Mouse (Mus musculus) B cell, adult (primary cell): ENCODE data around the gene Rnf152. TPM values are rescaled to one million over a fixed set of nuclear protein-coding genes. Genes with fewer than 3 reads are reported as not detected.

Experiments
- total RNA-seq: library from RNA; stranded (reverse); gene quantifications from 4 replicates; pipeline ENCODE4 v1.2.4, GENCODE M21; 2023; ENCODE audit not compliant: inconsistent age

Rnf152 gene
- total RNA-seq, result not detected in 4 replicates

DNA sequence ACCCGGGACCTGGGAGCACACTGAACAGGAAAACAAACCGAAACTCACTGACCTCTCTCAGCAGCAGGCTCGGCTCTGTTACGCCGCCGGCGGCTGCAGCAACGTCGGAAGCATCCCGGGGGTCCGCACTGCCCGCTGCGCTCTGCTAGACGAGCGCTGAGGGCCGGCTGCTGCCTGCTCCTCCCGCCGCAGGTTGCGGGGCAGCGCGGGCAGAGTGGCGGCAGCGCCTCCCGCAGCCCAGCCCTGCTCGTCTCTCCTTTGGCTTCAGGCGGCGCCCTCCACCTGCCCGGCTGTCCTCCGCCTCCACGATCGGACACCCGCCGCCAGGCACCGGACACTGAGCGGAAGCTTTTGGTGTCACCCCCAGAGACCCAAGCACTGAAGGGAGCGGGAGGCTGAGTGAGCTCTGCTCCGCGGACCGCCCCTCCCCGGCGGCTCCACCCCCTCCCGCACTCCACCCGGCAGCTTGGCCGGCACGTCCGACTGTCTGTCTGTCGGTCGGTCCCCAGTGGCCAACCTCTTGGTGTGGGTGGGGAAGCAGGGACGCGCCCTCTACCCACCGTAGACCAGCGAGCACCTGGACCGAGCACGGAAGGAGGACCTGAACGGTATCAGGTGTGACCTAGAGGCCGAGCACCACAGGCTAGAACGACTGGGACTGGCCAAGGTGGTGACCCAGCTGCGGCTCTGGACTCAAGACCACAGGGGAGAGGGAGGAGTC is at the start of gene Rnf152:
TSS of gene Rnf152 (minus strand) at position 420 of the 721 bp plus-strand sequence.

